Mouse (Mus musculus): Measurements from ENCODE around the gene Acta1. TPM values are rescaled to one million over a fixed set of nuclear protein-coding genes. Genes with fewer than 3 reads are reported as not detected.

Gene Acta1
- polyA plus RNA-seq, 1 experiment from 2014 or later, result 6.6 TPM

GRCm38 (mm10) chr8:123882412-123882811 is 12.1 kb downstream of the Acta1 start:
- H3K9me3 ChIP-seq, result no peaks in the 10 kb centered on the region
- H3K4me1 ChIP-seq, result peaks cover 17% of the 10 kb centered on the region
- H3K4me3 ChIP-seq, result no peak overlapping the region
- H3K27ac ChIP-seq, result no peak overlapping the region
- H3K36me3 ChIP-seq (replicated peaks), result no peaks in the 10 kb centered on the region
- no peak for ATAC-seq (replicated peaks)
- 80% methylated on average over 2 of the region's 2 CpGs for WGBS
- no peak overlapping the region for H3K4me2 ChIP-seq
- H3K9ac ChIP-seq, result no peak overlapping the region
- 0 out of 2 replicates have a peak, but pooled peaks cover 2% of the 10 kb centered on the region for H3K27me3 ChIP-seq (replicated peaks)

DNA sequence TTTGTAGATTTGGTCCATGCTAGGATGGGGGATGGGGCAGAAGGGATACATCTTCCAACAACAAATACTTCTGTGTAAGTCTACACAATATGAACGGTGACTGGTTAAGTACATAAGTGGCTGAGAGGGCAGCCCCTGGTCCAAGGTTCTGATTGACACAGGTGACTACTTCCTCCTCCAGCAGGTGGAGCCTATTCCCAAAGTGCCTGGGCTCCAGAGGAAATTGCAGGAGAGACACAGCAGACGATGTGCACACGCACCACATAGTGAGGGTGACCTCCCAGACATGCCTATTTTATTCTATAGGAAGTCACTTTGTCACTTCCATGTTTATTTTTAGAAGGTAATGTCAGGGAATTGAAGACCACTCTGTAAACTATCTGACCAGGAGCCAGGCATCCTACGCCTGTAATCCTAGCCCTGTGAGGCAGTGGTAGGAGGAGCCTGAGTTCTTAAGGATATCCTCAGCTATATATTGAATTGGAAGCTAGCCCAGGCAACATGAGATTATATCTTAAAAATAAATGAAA is 13.7 kb downstream of the Acta1 start:
- Histone ChIP-seq H3K27ac (no peak overlapping the region), H3K36me3 (replicated peaks) (no peaks in the 10 kb centered on the region), H3K4me3 (no peak overlapping the region), H3K27me3 (replicated peaks) (0 out of 2 replicates have a peak, but pooled peaks cover 2% of the 10 kb centered on the region), H3K9ac (no peak overlapping the region), H3K4me1 (peaks cover 17% of the 10 kb centered on the region), H3K4me2 (no peak overlapping the region), H3K9me3 (no peaks in the 10 kb centered on the region)
- ATAC-seq (replicated peaks), result no peak
- WGBS, result 59% methylated on average over 4 of the region's 4 CpGs

- no peak overlapping the region for H3K4me2 ChIP-seq
- no peak for ATAC-seq (replicated peaks)
- H3K27ac ChIP-seq, result no peak overlapping the region
- 65% methylated on average over 10 of the region's 10 CpGs for WGBS
- H3K9me3 ChIP-seq, result no peaks in the 10 kb centered on the region
- H3K36me3 ChIP-seq (replicated peaks), result no peaks in the 10 kb centered on the region
- H3K4me3 ChIP-seq, result no peak overlapping the region
- H3K9ac ChIP-seq, result no peak overlapping the region
- H3K27me3 ChIP-seq (replicated peaks), result 0 out of 2 replicates have a peak, but pooled peaks cover 2% of the 10 kb centered on the region
- H3K4me1 ChIP-seq, result peaks cover 16% of the 10 kb centered on the region
Measured at GRCm38 (mm10) chr8:123880271-123880670, 14.3 kb downstream of the Acta1 start.

DNA sequence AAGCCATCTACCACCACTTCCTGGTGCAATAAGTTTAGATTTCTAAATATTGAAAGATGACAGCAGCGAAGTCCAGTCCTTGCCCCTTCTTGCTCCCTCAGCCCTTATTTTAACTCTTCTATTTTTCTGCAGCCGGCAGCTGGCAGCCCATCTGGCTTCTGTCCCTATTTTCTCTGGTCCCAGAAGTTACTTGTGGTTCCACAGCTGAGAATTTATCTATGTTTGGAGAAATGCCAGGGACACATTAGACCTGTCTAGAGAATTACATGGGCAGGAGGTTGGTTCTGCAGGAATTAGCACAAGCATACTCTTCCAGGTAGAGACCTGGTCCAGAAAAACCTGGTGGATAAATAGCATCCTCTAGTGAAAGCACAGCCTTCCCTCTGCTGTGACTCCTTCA is 16.7 kb downstream of the Acta1 start:
- Histone ChIP-seq H3K4me1 (no peaks in the 10 kb centered on the region), H3K9ac (no peak overlapping the region), H3K9me3 (no peaks in the 10 kb centered on the region), H3K27me3 (replicated peaks) (0 out of 2 replicates have a peak, but pooled peaks cover 2% of the 10 kb centered on the region), H3K27ac (no peak overlapping the region), H3K36me3 (replicated peaks) (no peaks in the 10 kb centered on the region), H3K4me2 (no peak overlapping the region), H3K4me3 (no peak overlapping the region)
- ATAC-seq (replicated peaks), result no peak
- WGBS, result 78% methylated on average over 2 of the region's 2 CpGs

- WGBS, result 76% methylated on average over 11 of the region's 11 CpGs
- Histone ChIP-seq H3K4me3 (no peak overlapping the region), H3K4me2 (no peak overlapping the region), H3K9ac (no peak overlapping the region), H3K4me1 (no peaks in the 10 kb centered on the region), H3K36me3 (replicated peaks) (no peaks in the 10 kb centered on the region), H3K9me3 (no peaks in the 10 kb centered on the region), H3K27me3 (replicated peaks) (no peaks in the 10 kb centered on the region), H3K27ac (no peak overlapping the region)
- no peak for ATAC-seq (replicated peaks)
Measured at GRCm38 (mm10) chr8:123874324-123874723, 20.2 kb downstream of the Acta1 start.

DNA sequence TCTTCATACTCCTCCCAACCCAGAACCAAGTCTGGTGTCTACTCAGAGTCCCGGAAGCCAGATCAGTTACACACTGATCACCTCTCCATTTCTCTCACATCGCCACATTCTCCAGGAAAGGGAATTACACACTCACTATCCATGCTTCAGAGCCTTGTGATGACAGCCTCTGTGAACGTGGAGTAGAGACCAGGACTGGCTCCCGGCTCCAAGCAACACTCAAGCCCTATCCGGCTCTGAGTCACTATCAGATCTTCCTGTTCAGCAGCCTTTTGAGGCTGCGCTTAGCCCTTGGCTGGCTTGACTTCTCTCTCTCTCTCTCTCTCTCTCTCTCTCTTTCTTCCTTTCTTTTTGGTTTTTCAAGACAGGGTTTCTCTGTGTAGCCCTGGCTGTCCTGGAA is 21.2 kb downstream of the Acta1 start:
- Histone ChIP-seq H3K4me1 (no peaks in the 10 kb centered on the region), H3K27me3 (replicated peaks) (no peaks in the 10 kb centered on the region), H3K9ac (no peak overlapping the region), H3K4me2 (no peak overlapping the region), H3K9me3 (no peaks in the 10 kb centered on the region), H3K27ac (no peak overlapping the region), H3K36me3 (replicated peaks) (no peaks in the 10 kb centered on the region), H3K4me3 (no peak overlapping the region)
- 85% methylated on average over 6 of the region's 6 CpGs for WGBS
- ATAC-seq (replicated peaks), result no peak

DNA sequence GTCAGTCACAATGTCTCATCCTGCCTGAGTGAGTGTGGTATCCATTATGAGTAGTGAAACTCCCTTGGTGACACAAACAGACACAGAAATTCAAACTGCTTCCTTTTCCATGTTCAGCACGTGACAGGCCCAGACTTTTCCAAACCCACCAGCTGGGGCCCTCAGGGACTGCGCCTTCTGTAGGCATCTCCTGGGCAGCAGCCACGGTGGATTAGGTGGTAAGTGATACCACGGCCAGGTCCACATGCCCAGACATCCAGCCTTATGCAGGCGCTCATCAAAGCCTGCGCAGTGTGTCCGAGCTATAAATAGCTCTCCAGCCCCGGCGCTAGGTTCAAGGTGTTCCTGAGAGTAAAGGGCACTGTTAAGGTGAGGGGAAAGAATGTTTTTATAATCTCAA is 22.5 kb downstream of the Acta1 start:
- no peak overlapping the region for H3K4me2 ChIP-seq
- WGBS, result 80% methylated on average over 9 of the region's 9 CpGs
- H3K27ac ChIP-seq, result no peak overlapping the region

GRCm38 (mm10) chr8:123866971-123867370 is 27.6 kb downstream of the Acta1 start:
- no peaks in the 10 kb centered on the region for H3K36me3 ChIP-seq (replicated peaks)
- peaks cover 4% of the 10 kb centered on the region for H3K4me1 ChIP-seq
- no peak overlapping the region for H3K4me2 ChIP-seq
- no peak overlapping the region for H3K4me3 ChIP-seq
- 23% methylated on average over 5 of the region's 5 CpGs for WGBS
- H3K27me3 ChIP-seq (replicated peaks), result 0 out of 2 replicates have a peak, but pooled peaks cover 4% of the 10 kb centered on the region
- no peak overlapping the region for H3K9ac ChIP-seq
- H3K9me3 ChIP-seq, result no peaks in the 10 kb centered on the region
- ATAC-seq (replicated peaks), result no peak
- H3K27ac ChIP-seq, result no peak overlapping the region

More for the DNA sequence above, 22.5 kb downstream of the Acta1 start:
- no peak overlapping the region for H3K9ac ChIP-seq
- no peaks in the 10 kb centered on the region for H3K4me1 ChIP-seq
- no peaks in the 10 kb centered on the region for H3K36me3 ChIP-seq (replicated peaks)
- H3K27me3 ChIP-seq (replicated peaks), result no peaks in the 10 kb centered on the region
- no peaks in the 10 kb centered on the region for H3K9me3 ChIP-seq
- no peak for ATAC-seq (replicated peaks)
- no peak overlapping the region for H3K4me3 ChIP-seq

DNA sequence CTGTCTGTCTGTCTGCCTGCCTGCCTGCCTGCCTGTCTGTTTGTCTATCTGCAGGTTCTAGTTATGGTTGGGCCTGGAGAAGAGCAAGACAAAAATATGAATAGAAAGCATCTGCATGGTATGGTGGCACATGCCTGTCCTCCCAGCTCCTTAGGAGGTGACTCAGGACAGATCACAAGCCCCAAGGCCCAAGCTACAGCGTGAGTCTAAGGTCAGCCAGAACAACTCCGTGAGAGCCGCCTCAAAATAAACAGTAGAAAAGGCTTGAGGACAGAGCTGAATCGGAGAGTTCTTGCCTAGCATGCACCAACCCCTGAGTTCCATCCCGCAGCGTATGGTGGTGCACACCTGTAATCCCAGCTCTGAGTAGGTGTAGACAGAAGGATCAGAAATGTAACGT is 28.8 kb downstream of the Acta1 start:
- ATAC-seq (replicated peaks), result no peak

DNA sequence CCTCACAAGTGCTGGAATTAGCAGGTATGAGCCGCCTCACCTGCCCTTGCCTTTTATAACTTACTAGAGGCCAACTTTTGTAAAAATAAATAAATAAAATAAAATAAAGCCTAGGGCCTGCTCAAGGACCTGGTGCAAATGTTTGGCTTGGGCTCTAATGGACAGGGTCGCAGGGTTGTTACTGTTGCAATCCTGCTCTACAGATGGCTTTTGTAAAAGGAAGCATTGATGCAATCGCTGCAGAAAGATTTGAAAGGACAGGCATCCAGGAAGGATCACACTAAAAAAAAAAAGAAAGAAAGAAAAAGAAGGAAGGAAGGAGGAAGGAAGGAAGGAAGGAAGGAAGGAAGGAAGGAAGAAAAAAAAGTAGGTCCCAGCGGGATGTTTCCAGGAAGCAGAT is 34.2 kb downstream of the Acta1 start:
- Histone ChIP-seq H3K4me1 (peaks cover 19% of the 10 kb centered on the region), H3K9me3 (no peaks in the 10 kb centered on the region), H3K9ac (no peak overlapping the region), H3K36me3 (replicated peaks) (no peaks in the 10 kb centered on the region), H3K27ac (peak overlapping the region; percentile 87; the same call in 1 of the 2 replicates), H3K4me2 (peak overlapping the region; percentile 86), H3K4me3 (peak overlapping the region; percentile 96), H3K27me3 (replicated peaks) (0 out of 2 replicates have a peak, but pooled peaks cover 4% of the 10 kb centered on the region)
- no peak for ATAC-seq (replicated peaks)
- WGBS, result 77% methylated on average over 4 of the region's 4 CpGs

More for the DNA sequence above, 28.8 kb downstream of the Acta1 start:
- Histone ChIP-seq H3K4me3 (no peak overlapping the region), H3K9me3 (no peaks in the 10 kb centered on the region), H3K27me3 (replicated peaks) (0 out of 2 replicates have a peak, but pooled peaks cover 4% of the 10 kb centered on the region), H3K9ac (no peak overlapping the region), H3K27ac (no peak overlapping the region), H3K4me2 (no peak overlapping the region), H3K36me3 (replicated peaks) (no peaks in the 10 kb centered on the region), H3K4me1 (peaks cover 4% of the 10 kb centered on the region)
- 80% methylated on average over 7 of the region's 7 CpGs for WGBS

DNA sequence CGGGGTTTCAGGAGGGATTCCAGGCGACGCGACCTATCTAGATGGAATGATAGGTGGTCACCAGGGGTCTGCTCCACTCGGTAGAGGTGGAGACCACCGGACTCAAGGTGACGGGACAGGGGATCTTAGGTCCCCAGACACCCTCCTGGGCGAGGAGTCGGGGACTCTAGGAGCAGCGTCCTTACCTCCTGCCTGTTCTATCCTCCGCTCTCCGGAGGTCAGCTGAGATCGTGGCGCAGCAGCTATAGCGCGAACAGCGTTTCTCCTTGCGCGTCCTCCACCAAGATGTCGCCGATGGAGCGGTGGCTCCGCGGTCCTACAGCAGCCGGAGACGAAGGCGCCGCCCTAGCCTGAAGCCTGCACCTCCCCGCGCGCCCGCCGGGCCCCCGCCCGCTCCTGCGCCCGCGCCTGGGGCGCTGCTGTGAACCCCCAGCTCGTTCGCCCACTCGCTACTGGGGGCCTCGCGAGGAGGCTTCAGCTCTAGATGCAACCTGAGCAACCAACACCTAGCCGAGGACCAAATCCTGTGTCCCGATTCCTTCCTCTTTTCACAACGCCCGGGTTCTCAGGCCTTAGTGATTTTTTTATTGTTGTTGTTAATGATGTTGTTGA is 34.8 kb downstream of the Acta1 start, which contains the start of gene Ccsap:
Gene Ccsap, minus strand, starts transcription at position 562 of the 612 bp plus-strand sequence.
- 1% methylated on average over 48 of the region's 48 CpGs for WGBS
- 0 out of 2 replicates have a peak, but pooled peaks cover 4% of the 10 kb centered on the region for H3K27me3 ChIP-seq (replicated peaks)
- ATAC-seq (replicated peaks), result peak; percentile 71; the same call in 1 of the 2 replicates
- H3K9ac ChIP-seq, result peak within 1 kb of the TSS; percentile 89
- H3K4me3 ChIP-seq, result peak within 1 kb of the TSS; percentile 96
- H3K4me1 ChIP-seq, result peaks cover 19% of the 10 kb centered on the region
- peak within 1 kb of the TSS; percentile 87 for H3K27ac ChIP-seq
- H3K9me3 ChIP-seq, result no peaks in the 10 kb centered on the region
- H3K36me3 ChIP-seq (replicated peaks), result no peaks in the 10 kb centered on the region
- peak within 1 kb of the TSS; percentile 86 for H3K4me2 ChIP-seq

GRCm38 (mm10) chr8:123858941-123859647 is 35.5 kb downstream of the Acta1 start:
- Histone ChIP-seq H3K4me2 (peak overlapping the region; percentile 86), H3K27me3 (replicated peaks) (0 out of 2 replicates have a peak, but pooled peaks cover 4% of the 10 kb centered on the region), H3K9me3 (no peaks in the 10 kb centered on the region), H3K27ac (peak overlapping the region; percentile 87), H3K9ac (peak overlapping the region; percentile 89), H3K4me1 (peaks cover 16% of the 10 kb centered on the region), H3K36me3 (replicated peaks) (no peaks in the 10 kb centered on the region), H3K4me3 (peak overlapping the region; percentile 96)
- ATAC-seq (replicated peaks), result peak; percentile 95
- under 1% methylated on average over 72 of the region's 79 CpGs for WGBS
